Mouse (Mus musculus) limb, embryonic 13.5 days (tissue): ENCODE results near the gene BC025920. TPM values are rescaled to one million over a fixed set of nuclear protein-coding genes. Genes with fewer than 3 reads are reported as not detected.

ENCODE experiments used
- ATAC-seq: fragments of 200-750 bp; cut with Nextera tagmentation; 2 replicates; pipeline ENCODE4 v1.8.0; 2017; ENCODE audit warnings: low read depth, moderate number of reproducible peaks, moderate TSS enrichment; ENCODE audit not compliant: low FRiP score
- H3K27ac ChIP-seq: fragments of 300-500 bp; sonication (generic); 2 replicates; pipeline ENCODE4 v1.5.1; 2015; ENCODE audit warnings: inconsistent platforms, mild to moderate bottlenecking, moderate library complexity
- H3K27me3 ChIP-seq: fragments of 300-500 bp; sonication (generic); 2 replicates; pipeline ENCODE4 v1.6.1; 2015; ENCODE audit warnings: mild to moderate bottlenecking, inconsistent platforms
- H3K36me3 ChIP-seq: fragments of 300-500 bp; sonication (generic); 2 replicates; pipeline ENCODE4 v1.6.1; 2015; ENCODE audit warnings: inconsistent platforms, mild to moderate bottlenecking, moderate library complexity
- H3K4me1 ChIP-seq: fragments of 300-500 bp; sonication (generic); 2 replicates; pipeline ENCODE4 v1.6.1; 2015; ENCODE audit warnings: inconsistent platforms
- H3K4me2 ChIP-seq: fragments of 300-500 bp; sonication (generic); replicated peaks from 2 replicates; pipeline ENCODE4 v1.6.1; 2015; ENCODE audit warnings: inconsistent platforms, mild to moderate bottlenecking, moderate library complexity
- H3K4me3 ChIP-seq: fragments of 300-500 bp; sonication (generic); 2 replicates; pipeline ENCODE4 v1.5.1; 2015; ENCODE audit warnings: moderate library complexity, mild to moderate bottlenecking, inconsistent platforms
- H3K9ac ChIP-seq: fragments of 300-500 bp; sonication (generic); 2 replicates; pipeline ENCODE4 v1.6.1; 2015; ENCODE audit warnings: mild to moderate bottlenecking, inconsistent platforms
- H3K9me3 ChIP-seq: fragments of 300-500 bp; sonication (generic); 2 replicates; pipeline ENCODE4 v1.6.1; 2016; ENCODE audit warnings: inconsistent platforms
- WGBS: fragments of 180-500 bp; shearing (Covaris S2); methylation state at CpG from one replicate; pipeline ENCODE4 v1.1.7; 2015; 5-methylcytosine and 5-hydroxymethylcytosine counted together
- polyA plus RNA-seq: library from polyadenylated mRNA; unstranded; fragments of >200 nt; fragmentation: Nextera tagmentation; extraction: Ambion mirVana; gene quantifications from 2 replicates; pipeline ENCODE4 v1.2.1, GENCODE M21; 2015

Gene BC025920
- polyA plus RNA-seq, 1 experiment from 2014 or later: 1.5 TPM

DNA sequence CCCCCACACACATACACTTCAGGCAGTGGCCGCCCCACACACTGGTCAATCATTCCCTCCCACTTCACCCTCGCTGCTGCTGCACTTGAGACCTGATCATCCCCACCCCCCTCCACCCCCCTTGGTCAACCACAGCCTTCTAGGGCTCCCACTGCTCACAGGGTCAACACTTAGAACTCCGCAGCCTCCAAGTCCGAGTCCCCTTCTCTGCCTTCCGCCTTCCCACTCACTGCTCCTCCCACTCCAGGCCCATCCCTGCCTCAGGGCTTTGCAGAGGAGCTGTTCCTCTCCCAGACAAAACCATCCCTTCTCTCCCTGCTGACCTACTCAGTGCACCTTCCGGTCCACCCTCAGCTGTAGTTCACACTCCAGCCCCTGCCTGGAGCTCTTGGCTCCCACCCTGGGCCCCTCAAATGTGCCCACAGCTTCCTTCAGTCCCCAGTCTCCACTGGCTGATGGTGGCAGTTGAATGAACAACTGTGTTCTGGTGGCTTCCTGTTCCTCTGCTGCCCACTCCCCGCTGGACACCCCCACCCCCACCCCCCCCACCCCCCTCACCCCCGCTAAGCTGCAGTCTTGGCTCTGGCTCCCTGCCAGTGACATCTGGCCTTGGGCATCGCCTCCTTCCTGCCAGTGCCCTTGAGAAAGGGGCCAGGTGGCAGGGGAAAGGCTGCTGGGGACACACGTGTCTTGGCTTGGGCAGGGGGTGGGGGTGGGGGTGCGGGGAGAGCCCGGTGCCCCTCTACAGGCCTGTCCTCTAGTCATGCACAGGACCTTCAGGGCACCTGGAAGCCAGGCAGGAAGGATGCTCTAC lies 8.7 kb upstream of the BC025920 start:
- Histone ChIP-seq H3K36me3 (no peaks in the 10 kb centered on the region), H3K27me3 (peaks cover 21% of the 10 kb centered on the region; the same call in 1 of the 2 replicates), H3K9ac (peak overlapping the region; percentile 48), H3K27ac (peak overlapping the region; percentile 87), H3K4me2 (peak overlapping the region; percentile 60), H3K4me3 (peak overlapping the region; percentile 28), H3K9me3 (no peaks in the 10 kb centered on the region), H3K4me1 (peaks cover 61% of the 10 kb centered on the region)
- WGBS: 5% methylated on average over 11 of the region's 12 CpGs
- peak; percentile 22 for ATAC-seq

DNA sequence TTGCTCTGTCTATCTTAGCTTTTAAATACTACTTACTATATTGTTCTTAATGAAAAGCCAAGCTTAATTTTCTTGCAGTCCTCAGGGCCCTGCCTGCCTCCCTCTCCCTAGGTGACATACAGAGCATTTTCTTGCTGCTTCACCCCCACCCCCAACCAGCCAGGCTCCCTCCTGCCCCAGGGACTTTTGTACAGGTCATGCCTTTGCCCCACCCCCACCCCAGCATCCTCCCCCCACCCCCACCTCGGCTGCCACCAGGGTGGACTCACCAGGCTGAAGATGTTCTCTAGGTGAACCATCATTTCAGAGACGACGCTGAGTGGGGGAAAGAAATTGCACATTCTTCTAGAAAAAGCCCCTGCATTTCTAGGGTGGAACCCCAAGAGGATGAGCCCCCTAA lies 7.7 kb upstream of the BC025920 start:
- no peak for ATAC-seq
- WGBS: 24% methylated on average over 3 of the region's 3 CpGs
- Histone ChIP-seq H3K9ac (no peak overlapping the region), H3K27ac (no peak overlapping the region; the same call in 1 of the 2 replicates), H3K4me3 (no peak overlapping the region), H3K36me3 (no peaks in the 10 kb centered on the region), H3K4me1 (peaks cover 68% of the 10 kb centered on the region), H3K4me2 (no peak overlapping the region), H3K9me3 (no peaks in the 10 kb centered on the region), H3K27me3 (peaks cover 18% of the 10 kb centered on the region; the same call in 1 of the 2 replicates)

GRCm38 (mm10) chr10:81598871-81599270 lies 7.2 kb upstream of the BC025920 start:
- Histone ChIP-seq H3K27me3 (peaks cover 15% of the 10 kb centered on the region; the same call in 1 of the 2 replicates), H3K27ac (no peak overlapping the region), H3K9ac (no peak overlapping the region), H3K9me3 (no peaks in the 10 kb centered on the region), H3K36me3 (no peaks in the 10 kb centered on the region), H3K4me2 (no peak overlapping the region), H3K4me3 (no peak overlapping the region), H3K4me1 (peaks cover 69% of the 10 kb centered on the region)
- WGBS: 26% methylated on average over 6 of the region's 6 CpGs
- no peak for ATAC-seq

DNA sequence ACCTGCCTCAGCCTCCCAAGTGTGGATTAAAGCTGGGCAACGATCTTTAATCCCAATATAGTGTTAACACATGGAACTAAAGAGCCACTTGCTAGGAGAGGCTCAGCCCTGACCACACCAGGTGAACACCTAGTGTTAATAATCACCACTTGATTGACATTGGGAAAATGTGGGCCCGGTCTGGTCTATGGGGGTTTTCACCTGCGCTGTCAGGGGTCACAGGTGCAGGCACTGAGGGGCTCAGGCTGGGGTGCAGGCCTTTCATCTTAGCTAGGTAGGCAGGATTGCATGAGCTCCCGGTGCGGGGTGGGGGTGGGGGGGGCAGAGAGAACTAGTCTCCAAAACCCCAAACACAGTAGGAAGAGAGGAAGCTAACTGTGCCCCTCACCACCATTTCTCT lies 6.4 kb upstream of the BC025920 start:
- no peak overlapping the region for H3K9ac ChIP-seq
- no peak overlapping the region for H3K4me3 ChIP-seq
- H3K27ac ChIP-seq: no peak overlapping the region; the same call in 1 of the 2 replicates
- WGBS: 53% methylated on average over 5 of the region's 5 CpGs
- peaks cover 76% of the 10 kb centered on the region for H3K4me1 ChIP-seq
- peaks cover 7% of the 10 kb centered on the region; the same call in 1 of the 2 replicates for H3K27me3 ChIP-seq
- H3K4me2 ChIP-seq: no peak overlapping the region
- no peaks in the 10 kb centered on the region for H3K36me3 ChIP-seq
- ATAC-seq: no peak
- H3K9me3 ChIP-seq: no peaks in the 10 kb centered on the region

DNA sequence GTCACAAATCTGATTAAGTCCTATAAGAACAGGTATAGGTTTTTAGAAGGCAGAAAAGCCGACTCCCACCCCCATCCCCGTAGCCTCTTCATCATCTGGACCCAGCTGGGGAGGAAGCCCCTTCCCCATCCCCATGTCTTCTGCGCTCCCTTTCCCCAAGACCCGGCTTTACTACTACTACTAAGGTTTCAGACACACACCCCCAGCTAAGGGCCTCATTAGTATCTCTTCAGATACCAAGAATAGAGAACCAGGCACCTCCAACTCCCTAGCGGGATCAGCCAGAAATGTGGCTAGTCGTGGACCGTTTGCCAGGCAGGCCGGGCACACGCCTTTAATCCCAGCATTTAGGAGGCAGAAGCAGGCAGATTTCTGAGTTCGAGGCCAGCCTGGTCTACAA lies 6.0 kb upstream of the BC025920 start:
- Histone ChIP-seq H3K9me3 (no peaks in the 10 kb centered on the region), H3K4me1 (peaks cover 77% of the 10 kb centered on the region), H3K27me3 (peaks cover 2% of the 10 kb centered on the region; the same call in 1 of the 2 replicates), H3K4me2 (no peak overlapping the region), H3K4me3 (no peak overlapping the region), H3K27ac (no peak overlapping the region; the same call in 1 of the 2 replicates), H3K9ac (no peak overlapping the region), H3K36me3 (no peaks in the 10 kb centered on the region)
- no peak for ATAC-seq
- WGBS: 45% methylated on average over 10 of the region's 10 CpGs

DNA sequence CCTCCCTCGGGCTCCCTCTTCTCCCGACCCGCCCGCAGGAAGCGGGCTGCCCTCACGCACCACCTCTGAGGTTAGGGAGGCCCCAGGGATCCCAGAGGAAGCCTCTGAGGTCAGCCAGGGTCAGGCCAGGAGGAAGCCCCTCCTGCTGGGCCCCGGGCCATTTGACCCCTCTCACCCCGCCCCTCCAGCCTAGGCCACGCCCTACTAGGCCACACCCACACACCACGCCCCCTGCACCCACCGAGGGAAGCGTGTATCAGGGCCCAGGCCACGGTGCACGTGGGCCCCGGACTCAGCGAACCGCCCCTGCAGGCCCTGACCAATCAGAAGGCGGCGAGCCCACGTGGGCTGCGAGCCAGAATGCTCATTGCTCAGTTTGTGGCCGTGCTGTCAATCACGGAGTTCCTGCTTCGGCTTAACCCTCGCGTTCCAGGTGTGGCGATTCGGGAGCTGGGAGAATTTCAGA lies 5.3 kb upstream of the BC025920 start, which contains the start of gene Tle6:
Gene Tle6, minus strand, starts transcription at position 336 of the 466 bp plus-strand sequence.
- H3K36me3 ChIP-seq: no peaks in the 10 kb centered on the region
- 0 out of 2 replicates have a peak within 1 kb of the TSS, but pooled peaks have one; percentile 25 for H3K9ac ChIP-seq
- H3K4me2 ChIP-seq: peak within 1 kb of the TSS; percentile 60
- no peak within 1 kb of the TSS; the same call in 1 of the 2 replicates for H3K27ac ChIP-seq
- peaks cover 76% of the 10 kb centered on the region for H3K4me1 ChIP-seq
- WGBS: 0% methylated on average over 28 of the region's 28 CpGs
- H3K27me3 ChIP-seq: no peaks in the 10 kb centered on the region
- H3K9me3 ChIP-seq: no peaks in the 10 kb centered on the region
- peak; percentile 83 for ATAC-seq
- peak within 1 kb of the TSS; percentile 30 for H3K4me3 ChIP-seq

DNA sequence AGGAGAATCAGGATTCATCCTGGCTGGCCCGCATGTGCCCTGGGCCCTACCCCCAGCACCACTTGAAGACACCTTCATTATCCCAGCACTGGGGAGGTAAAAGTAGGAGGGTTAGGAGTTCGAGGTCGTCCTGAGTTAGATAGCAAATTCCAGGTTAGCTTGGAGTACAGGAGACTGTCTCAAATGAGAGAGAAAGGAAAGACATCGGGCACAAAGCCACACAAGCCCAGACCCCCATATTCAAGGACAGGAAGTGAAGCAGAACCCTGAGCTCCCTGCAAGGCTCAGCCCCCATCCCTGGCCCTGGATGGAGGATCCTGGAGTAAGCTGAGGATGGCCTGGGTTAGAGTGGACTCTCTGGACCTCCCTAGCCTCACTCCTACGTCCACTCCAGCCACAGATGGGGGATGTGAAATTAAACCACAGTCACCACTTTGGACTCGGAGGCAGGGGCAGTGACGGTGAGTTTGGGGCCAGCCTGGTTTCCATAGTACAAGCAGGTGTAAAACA lies 4.6 kb upstream of the BC025920 start:
- 0 out of 2 replicates have a peak overlapping the region, but pooled peaks have one; percentile 25 for H3K9ac ChIP-seq
- peaks cover 69% of the 10 kb centered on the region for H3K4me1 ChIP-seq

GRCm38 (mm10) chr10:81602741-81603151 lies 3.3 kb upstream of the BC025920 start:
- no peaks in the 10 kb centered on the region for H3K27me3 ChIP-seq
- H3K4me1 ChIP-seq: peaks cover 63% of the 10 kb centered on the region

More for the DNA sequence above, 4.6 kb upstream of the BC025920 start:
- Histone ChIP-seq H3K36me3 (no peaks in the 10 kb centered on the region), H3K9me3 (no peaks in the 10 kb centered on the region), H3K27ac (no peak overlapping the region), H3K27me3 (no peaks in the 10 kb centered on the region), H3K4me2 (peak overlapping the region; percentile 60), H3K4me3 (no peak overlapping the region)
- no peak for ATAC-seq
- WGBS: 17% methylated on average over 7 of the region's 7 CpGs

DNA sequence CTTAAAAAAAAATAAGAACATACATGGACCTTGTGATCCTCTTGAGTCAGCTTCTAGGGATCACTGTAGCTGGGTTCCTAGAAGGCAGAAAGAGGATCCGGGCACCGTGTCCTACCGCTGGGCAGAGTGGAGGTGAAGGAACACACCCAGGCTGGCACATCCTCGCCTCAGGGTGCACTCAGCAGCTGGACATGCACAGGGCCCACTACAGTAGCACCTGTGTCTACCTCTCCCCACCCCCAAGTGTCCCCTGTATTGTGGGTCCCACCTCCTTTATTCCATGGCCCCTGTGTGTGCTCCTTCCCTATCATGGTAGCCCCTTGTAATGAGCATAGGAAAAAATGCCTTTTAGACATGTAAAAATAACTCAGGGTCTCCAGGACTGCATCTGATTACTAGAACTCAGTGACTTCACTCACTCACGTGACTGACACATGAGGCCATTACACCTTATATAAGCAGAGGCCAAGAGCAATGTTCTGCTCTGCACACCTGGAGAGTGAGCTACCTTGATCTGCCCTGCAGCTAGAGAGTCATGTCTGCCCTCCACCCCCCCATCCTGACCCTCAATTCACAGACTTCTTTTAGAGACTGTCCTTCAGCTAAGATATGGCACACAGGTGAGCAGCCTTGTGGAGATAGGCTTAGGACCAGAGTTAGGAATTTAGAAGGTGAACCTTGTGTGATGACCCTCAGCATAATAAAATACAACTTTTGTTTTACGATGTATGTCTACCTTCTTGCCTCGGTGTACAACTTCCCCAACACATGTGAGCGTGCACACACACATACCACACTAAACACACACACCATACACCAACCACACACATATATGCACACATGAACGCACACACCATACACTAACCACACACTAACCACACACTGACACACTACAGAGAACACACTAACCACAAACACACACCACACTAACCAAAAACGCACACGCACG lies 1.8 kb upstream of the BC025920 start:
- H3K27me3 ChIP-seq: no peaks in the 10 kb centered on the region
- H3K4me1 ChIP-seq: peaks cover 57% of the 10 kb centered on the region
- ATAC-seq: 0 out of 2 replicates have a peak, but pooled peaks have one; percentile 0
- peak overlapping the region; percentile 82 for H3K4me2 ChIP-seq
- no peaks in the 10 kb centered on the region for H3K9me3 ChIP-seq
- peak overlapping the region; percentile 17 for H3K4me3 ChIP-seq
- 0 out of 2 replicates have a peak, but pooled peaks cover 10% of the 10 kb centered on the region for H3K36me3 ChIP-seq
- peak overlapping the region; percentile 84; the same call in 1 of the 2 replicates for H3K27ac ChIP-seq
- H3K9ac ChIP-seq: peak overlapping the region; percentile 39; the same call in 1 of the 2 replicates
- 72% methylated on average over 12 of the region's 12 CpGs for WGBS

More at GRCm38 (mm10) chr10:81602741-81603151, 3.3 kb upstream of the BC025920 start:
- H3K9me3 ChIP-seq: no peaks in the 10 kb centered on the region
- no peak overlapping the region for H3K27ac ChIP-seq
- ATAC-seq: no peak
- H3K4me2 ChIP-seq: no peak overlapping the region
- 0 out of 2 replicates have a peak, but pooled peaks cover 2% of the 10 kb centered on the region for H3K36me3 ChIP-seq
- H3K4me3 ChIP-seq: no peak overlapping the region
- 12% methylated on average over 4 of the region's 4 CpGs for WGBS
- H3K9ac ChIP-seq: no peak overlapping the region

DNA sequence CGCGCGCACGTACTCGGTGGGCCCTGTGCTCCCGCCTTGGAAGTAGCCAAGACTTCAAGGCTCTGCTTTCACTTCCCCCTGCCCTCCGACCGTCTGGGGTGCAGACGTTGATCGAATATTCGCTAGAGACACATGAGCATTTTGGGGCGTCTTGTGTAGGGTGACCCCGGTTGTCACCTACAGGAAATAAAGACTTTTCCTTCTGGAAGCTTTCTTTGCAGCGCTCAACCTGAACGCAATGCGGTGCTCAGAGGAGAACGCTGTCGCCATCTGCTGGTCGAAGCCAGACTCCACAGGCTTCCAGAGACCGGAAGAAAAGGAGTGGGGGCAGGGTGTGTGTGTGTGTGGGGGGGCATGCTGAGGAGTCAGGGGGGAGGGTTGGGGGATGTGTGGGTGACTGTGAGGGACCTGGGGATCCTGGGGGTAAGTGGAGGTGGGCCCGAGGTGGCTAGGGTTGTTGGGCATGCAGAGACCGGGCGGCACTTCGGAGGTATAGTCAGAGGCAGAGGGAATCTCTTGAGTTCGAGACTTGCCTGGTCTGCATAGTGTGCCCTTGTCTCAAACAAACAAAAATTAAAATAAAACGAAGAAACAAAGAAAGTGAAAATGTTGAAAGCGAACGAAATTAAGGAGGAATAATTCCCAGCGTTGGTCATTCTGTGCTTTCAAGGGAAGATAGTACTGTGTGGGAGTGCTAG lies 953 bp upstream of the BC025920 start:
- Histone ChIP-seq H3K27me3 (no peaks in the 10 kb centered on the region), H3K4me3 (peak overlapping the region; percentile 53), H3K9ac (peak overlapping the region; percentile 39), H3K27ac (peak overlapping the region; percentile 84), H3K4me2 (peak overlapping the region; percentile 82), H3K36me3 (0 out of 2 replicates have a peak, but pooled peaks cover 10% of the 10 kb centered on the region), H3K4me1 (peaks cover 50% of the 10 kb centered on the region), H3K9me3 (no peaks in the 10 kb centered on the region)
- peak; percentile 42 for ATAC-seq
- 20% methylated on average over 29 of the region's 29 CpGs for WGBS

- H3K4me1 ChIP-seq: peaks cover 45% of the 10 kb centered on the region
- H3K36me3 ChIP-seq: 0 out of 2 replicates have a peak, but pooled peaks cover 10% of the 10 kb centered on the region
- 3% methylated on average over 14 of the region's 14 CpGs for WGBS
- H3K27me3 ChIP-seq: no peaks in the 10 kb centered on the region
- peak overlapping the region; percentile 84 for H3K27ac ChIP-seq
- H3K4me2 ChIP-seq: peak overlapping the region; percentile 82
- peak overlapping the region; percentile 37; the same call in 1 of the 2 replicates for H3K9ac ChIP-seq
- no peaks in the 10 kb centered on the region for H3K9me3 ChIP-seq
- H3K4me3 ChIP-seq: peak overlapping the region; percentile 53
- no peak for ATAC-seq
Measured at GRCm38 (mm10) chr10:81605666-81605973, 450 bp upstream of the BC025920 start.
